Mouse (Mus musculus): Measurements from ENCODE around the gene Pdyn. TPM values are rescaled to one million over a fixed set of nuclear protein-coding genes. Genes with fewer than 3 reads are reported as not detected.

Pdyn gene
- polyA plus RNA-seq, 1 experiment from 2014 or later = 0.20 TPM

DNA sequence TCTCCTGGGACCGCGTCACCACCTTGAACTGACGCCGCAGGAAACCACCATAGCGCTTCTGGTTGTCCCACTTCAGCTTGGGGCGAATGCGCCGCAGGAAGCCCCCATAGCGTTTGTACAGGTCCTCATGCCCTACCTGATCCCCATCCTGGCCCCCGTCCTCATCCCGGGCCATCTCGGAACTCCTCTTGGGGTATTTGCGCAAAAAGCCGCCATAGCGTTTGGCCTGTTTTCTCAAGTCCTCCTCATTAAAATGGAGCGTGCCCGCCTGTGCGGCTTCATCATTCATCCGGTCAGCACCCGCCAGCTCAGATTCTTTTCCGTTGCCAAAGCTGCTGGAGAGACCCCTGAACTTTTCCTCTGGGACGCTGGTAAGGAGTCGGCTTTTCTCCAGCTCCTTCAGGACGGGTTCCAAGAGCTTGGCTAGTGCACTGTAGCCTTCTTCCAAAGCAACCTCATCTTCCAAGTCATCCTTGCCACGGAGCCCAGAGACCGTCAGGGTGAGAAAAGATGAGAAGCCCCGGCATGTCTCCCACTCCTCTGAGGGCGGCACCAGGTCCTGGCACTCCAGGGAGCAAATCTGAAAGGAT, 11.5 kb downstream of the Pdyn start:
- H3K4me3 ChIP-seq (replicated peaks) = no peak overlapping the region
- ATAC-seq (ENCODE audit: insufficient read depth) = no peak
- no peaks in the 10 kb centered on the region for H3K9me3 ChIP-seq (replicated peaks)
- H3K36me3 ChIP-seq (replicated peaks) = no peaks in the 10 kb centered on the region
- H3K27ac ChIP-seq (replicated peaks) = no peak overlapping the region
- no peaks in the 10 kb centered on the region for H3K4me1 ChIP-seq (replicated peaks)
- H3K9ac ChIP-seq = no peak overlapping the region
- H3K27me3 ChIP-seq = peaks cover 5% of the 10 kb centered on the region; the same call in 1 of the 2 replicates
- no peak overlapping the region for H3K4me2 ChIP-seq
- WGBS (ENCODE audit: insufficient replicate concordance) = 79% methylated on average over 28 of the region's 28 CpGs

DNA sequence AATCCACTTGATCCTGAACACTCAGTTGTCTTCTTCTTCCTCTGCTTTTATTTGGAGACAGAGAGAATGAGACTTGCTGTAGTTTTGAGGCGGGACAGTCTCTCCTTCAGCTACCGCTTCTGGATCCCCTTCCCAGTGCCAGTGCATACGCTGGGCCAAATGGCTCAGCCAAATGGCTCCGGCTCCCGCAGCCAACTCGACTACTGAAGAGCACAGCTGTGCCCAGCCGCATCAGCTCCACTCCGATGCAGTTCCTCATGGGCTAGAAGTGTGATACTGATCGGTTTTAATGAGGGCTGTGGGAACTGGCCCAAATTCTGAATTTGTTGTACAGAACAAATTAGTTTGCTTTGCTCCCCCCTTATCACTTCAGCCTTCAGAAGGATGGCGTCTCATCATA, 12.7 kb downstream of the Pdyn start:
- no peak overlapping the region for H3K4me3 ChIP-seq (replicated peaks)
- no peak for ATAC-seq (ENCODE audit: insufficient read depth)
- no peaks in the 10 kb centered on the region for H3K9me3 ChIP-seq (replicated peaks)
- no peaks in the 10 kb centered on the region for H3K36me3 ChIP-seq (replicated peaks)
- no peak overlapping the region for H3K27ac ChIP-seq (replicated peaks)
- no peak overlapping the region for H3K9ac ChIP-seq
- 61% methylated on average over 10 of the region's 10 CpGs for WGBS (ENCODE audit: insufficient replicate concordance)
- no peaks in the 10 kb centered on the region for H3K4me1 ChIP-seq (replicated peaks)
- peaks cover 5% of the 10 kb centered on the region; the same call in 1 of the 2 replicates for H3K27me3 ChIP-seq
- no peak overlapping the region for H3K4me2 ChIP-seq

GRCm38 (mm10) chr2:129684014-129684413, 15.6 kb downstream of the Pdyn start:
- Histone ChIP-seq H3K4me2 (no peak overlapping the region), H3K4me1 (replicated peaks) (no peaks in the 10 kb centered on the region), H3K27ac (replicated peaks) (no peak overlapping the region), H3K9me3 (replicated peaks) (no peaks in the 10 kb centered on the region), H3K9ac (no peak overlapping the region), H3K36me3 (replicated peaks) (no peaks in the 10 kb centered on the region), H3K27me3 (no peaks in the 10 kb centered on the region), H3K4me3 (replicated peaks) (no peak overlapping the region)
- 65% methylated on average over 4 of the region's 4 CpGs for WGBS (ENCODE audit: insufficient replicate concordance)
- ATAC-seq (ENCODE audit: insufficient read depth) = no peak

- Histone ChIP-seq H3K9me3 (replicated peaks) (no peaks in the 10 kb centered on the region), H3K4me2 (no peak overlapping the region), H3K9ac (no peak overlapping the region), H3K4me1 (replicated peaks) (no peaks in the 10 kb centered on the region), H3K36me3 (replicated peaks) (no peaks in the 10 kb centered on the region), H3K27me3 (peaks cover 6% of the 10 kb centered on the region; the same call in 1 of the 2 replicates), H3K27ac (replicated peaks) (no peak overlapping the region), H3K4me3 (replicated peaks) (no peak overlapping the region)
- WGBS (ENCODE audit: insufficient replicate concordance) = 57% methylated on average over 3 of the region's 3 CpGs
- ATAC-seq (ENCODE audit: insufficient read depth) = no peak
Measured at GRCm38 (mm10) chr2:129680236-129680635, 19.4 kb downstream of the Pdyn start.

DNA sequence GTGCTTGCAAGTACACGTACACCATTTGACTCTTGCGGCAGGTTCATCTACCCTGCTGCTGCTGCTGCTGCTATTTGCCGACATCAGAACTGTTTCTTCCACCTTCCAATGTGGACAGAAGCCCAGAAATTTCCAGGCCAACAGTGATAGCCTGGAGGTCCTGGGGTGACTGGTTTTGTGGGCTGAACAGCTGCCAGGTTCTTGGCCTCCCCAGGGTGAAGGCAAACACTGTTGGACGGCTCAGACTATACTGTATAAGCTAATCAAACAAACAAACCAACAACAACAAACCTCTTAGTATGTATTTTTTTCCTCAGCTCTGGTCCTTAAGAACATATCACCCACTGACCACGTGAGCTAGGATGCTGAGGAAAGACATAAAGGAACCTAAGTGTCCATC, 20.6 kb downstream of the Pdyn start:
- Histone ChIP-seq H3K4me2 (no peak overlapping the region), H3K9me3 (replicated peaks) (no peaks in the 10 kb centered on the region), H3K36me3 (replicated peaks) (no peaks in the 10 kb centered on the region), H3K27me3 (peaks cover 6% of the 10 kb centered on the region; the same call in 1 of the 2 replicates), H3K9ac (no peak overlapping the region), H3K27ac (replicated peaks) (no peak overlapping the region), H3K4me1 (replicated peaks) (no peaks in the 10 kb centered on the region), H3K4me3 (replicated peaks) (no peak overlapping the region)
- WGBS (ENCODE audit: insufficient replicate concordance) = 58% methylated on average over 5 of the region's 5 CpGs
- no peak for ATAC-seq (ENCODE audit: insufficient read depth)

GRCm38 (mm10) chr2:129677664-129678063, 22.0 kb downstream of the Pdyn start:
- Histone ChIP-seq H3K9ac (no peak overlapping the region), H3K27ac (replicated peaks) (no peak overlapping the region), H3K4me1 (replicated peaks) (no peaks in the 10 kb centered on the region), H3K4me2 (no peak overlapping the region), H3K36me3 (replicated peaks) (no peaks in the 10 kb centered on the region), H3K4me3 (replicated peaks) (no peak overlapping the region), H3K9me3 (replicated peaks) (no peaks in the 10 kb centered on the region), H3K27me3 (peaks cover 6% of the 10 kb centered on the region; the same call in 1 of the 2 replicates)
- no peak for ATAC-seq (ENCODE audit: insufficient read depth)
- 68% methylated on average over 2 of the region's 2 CpGs for WGBS (ENCODE audit: insufficient replicate concordance)

DNA sequence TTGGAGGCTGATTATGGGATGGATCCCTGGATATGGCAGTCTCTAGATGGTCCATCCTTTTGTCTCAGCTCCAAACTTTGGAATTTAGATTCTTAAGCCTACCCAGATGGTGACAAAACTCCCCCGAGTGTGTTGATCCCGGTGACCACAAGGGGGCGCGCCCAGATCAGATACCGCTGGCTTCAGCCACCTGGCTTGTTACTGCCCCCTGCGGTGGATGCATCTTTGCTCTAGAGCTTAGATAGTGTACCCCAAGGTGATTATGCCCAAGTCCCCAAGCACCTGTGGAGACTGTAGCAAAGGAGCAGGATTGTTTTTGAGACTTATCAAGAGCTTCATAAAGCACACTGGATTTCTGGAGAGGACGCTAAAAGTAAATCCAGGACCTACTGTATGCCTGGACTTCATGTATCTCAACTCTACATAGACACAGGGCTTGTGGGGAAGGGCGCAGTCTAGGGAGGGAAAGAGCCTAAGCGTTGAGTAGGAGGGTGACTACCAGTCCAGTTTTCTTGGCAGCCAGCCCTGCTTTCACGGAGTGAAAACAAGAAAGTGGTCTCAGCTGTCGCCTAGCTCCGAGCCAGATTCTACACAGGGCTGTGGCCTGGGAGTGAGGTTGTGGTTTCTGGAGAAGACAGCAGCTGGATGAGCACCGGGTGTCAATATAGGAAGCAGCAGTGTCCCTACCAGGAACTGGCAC, 24.6 kb downstream of the Pdyn start:
- H3K27me3 ChIP-seq = peaks cover 6% of the 10 kb centered on the region; the same call in 1 of the 2 replicates
- 23% methylated on average over 13 of the region's 13 CpGs for WGBS (ENCODE audit: insufficient replicate concordance)
- H3K4me1 ChIP-seq (replicated peaks) = no peaks in the 10 kb centered on the region
- no peaks in the 10 kb centered on the region for H3K36me3 ChIP-seq (replicated peaks)
- no peak overlapping the region for H3K4me2 ChIP-seq
- H3K9ac ChIP-seq = no peak overlapping the region
- no peak overlapping the region for H3K4me3 ChIP-seq (replicated peaks)
- no peaks in the 10 kb centered on the region for H3K9me3 ChIP-seq (replicated peaks)
- no peak for ATAC-seq (ENCODE audit: insufficient read depth)
- H3K27ac ChIP-seq (replicated peaks) = no peak overlapping the region

DNA sequence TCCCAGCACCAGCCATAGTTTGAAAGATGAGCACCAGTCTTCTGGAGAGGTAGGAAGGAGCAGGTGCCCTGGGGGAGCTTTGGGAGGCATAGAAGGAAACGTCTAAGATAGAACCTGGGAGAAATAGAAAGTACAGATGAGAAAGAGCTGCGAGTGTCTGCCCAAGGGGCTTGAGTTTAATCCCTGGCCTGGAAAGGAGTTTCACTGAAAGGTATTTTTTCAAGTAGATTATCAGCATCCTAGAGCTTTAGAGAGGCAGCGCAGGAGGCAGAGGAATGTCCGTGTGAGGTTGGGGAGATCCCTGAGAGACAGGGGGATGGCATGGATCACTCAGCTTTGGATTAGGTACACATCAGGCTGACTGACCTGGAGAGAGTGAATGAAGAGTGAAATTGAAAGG, 27.7 kb downstream of the Pdyn start:
- 51% methylated on average over 4 of the region's 4 CpGs for WGBS (ENCODE audit: insufficient replicate concordance)
- H3K9me3 ChIP-seq (replicated peaks) = no peaks in the 10 kb centered on the region
- H3K9ac ChIP-seq = no peak overlapping the region
- no peak for ATAC-seq (ENCODE audit: insufficient read depth)
- H3K27me3 ChIP-seq = 0 out of 2 replicates have a peak, but pooled peaks cover 3% of the 10 kb centered on the region
- no peak overlapping the region for H3K4me2 ChIP-seq
- H3K27ac ChIP-seq (replicated peaks) = no peak overlapping the region
- H3K36me3 ChIP-seq (replicated peaks) = no peaks in the 10 kb centered on the region
- no peak overlapping the region for H3K4me3 ChIP-seq (replicated peaks)
- H3K4me1 ChIP-seq (replicated peaks) = no peaks in the 10 kb centered on the region

GRCm38 (mm10) chr2:129662484-129662883, 37.2 kb downstream of the Pdyn start:
- no peak for ATAC-seq (ENCODE audit: insufficient read depth)
- H3K4me1 ChIP-seq (replicated peaks) = no peaks in the 10 kb centered on the region
- no peak overlapping the region for H3K4me2 ChIP-seq
- no peaks in the 10 kb centered on the region for H3K36me3 ChIP-seq (replicated peaks)
- no peaks in the 10 kb centered on the region for H3K9me3 ChIP-seq (replicated peaks)
- no peak overlapping the region for H3K9ac ChIP-seq
- no peak overlapping the region for H3K4me3 ChIP-seq (replicated peaks)
- WGBS (ENCODE audit: insufficient replicate concordance) = 53% methylated on average over 4 of the region's 4 CpGs
- no peaks in the 10 kb centered on the region for H3K27me3 ChIP-seq
- H3K27ac ChIP-seq (replicated peaks) = no peak overlapping the region

DNA sequence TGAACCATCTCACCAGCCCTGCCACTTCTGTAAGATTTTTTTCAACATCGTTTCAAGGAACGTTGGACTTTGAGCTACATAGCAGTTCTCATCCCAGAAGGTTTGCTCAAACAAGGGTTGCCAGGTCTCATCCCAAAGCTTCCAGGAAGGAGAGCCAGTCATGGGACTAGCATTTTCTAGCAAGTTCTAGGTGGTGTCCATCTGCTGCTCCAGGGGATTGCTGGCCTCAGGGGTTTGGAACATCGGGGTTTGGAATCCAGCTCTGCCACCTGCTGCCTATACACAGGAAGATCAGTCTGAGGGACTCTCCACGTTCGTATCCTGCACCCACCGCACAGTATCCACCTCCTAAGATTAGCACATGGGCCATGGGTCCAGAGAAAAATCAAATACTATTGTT, 39.6 kb downstream of the Pdyn start:
- H3K9me3 ChIP-seq (replicated peaks) = no peaks in the 10 kb centered on the region
- H3K4me2 ChIP-seq = no peak overlapping the region
- 59% methylated on average over 6 of the region's 6 CpGs for WGBS (ENCODE audit: insufficient replicate concordance)
- H3K27me3 ChIP-seq = no peaks in the 10 kb centered on the region
- H3K36me3 ChIP-seq (replicated peaks) = no peaks in the 10 kb centered on the region
- H3K4me3 ChIP-seq (replicated peaks) = no peak overlapping the region
- no peak for ATAC-seq (ENCODE audit: insufficient read depth)
- H3K27ac ChIP-seq (replicated peaks) = no peak overlapping the region
- no peaks in the 10 kb centered on the region for H3K4me1 ChIP-seq (replicated peaks)
- H3K9ac ChIP-seq = no peak overlapping the region

DNA sequence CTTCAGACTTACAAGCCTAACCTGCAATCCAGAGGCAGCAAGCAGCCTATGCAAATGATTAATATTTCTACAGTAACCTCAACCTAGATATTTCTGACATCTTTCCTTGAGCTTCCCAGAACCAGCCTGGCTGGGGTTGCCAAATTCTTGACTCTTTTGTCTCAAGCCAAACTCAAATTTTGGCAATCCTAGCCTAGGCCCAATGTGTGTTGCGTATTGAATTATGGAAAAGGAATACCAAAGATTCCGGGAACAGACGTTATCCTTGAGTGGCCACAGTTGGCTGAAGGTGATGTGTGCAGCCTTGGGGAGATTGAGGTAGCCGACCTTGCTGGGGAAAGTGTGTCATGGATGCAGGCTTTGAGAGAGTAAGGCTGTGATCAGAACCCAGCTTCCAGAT, 40.8 kb downstream of the Pdyn start:
- ATAC-seq (ENCODE audit: insufficient read depth) = no peak
- Histone ChIP-seq H3K27ac (replicated peaks) (no peak overlapping the region), H3K36me3 (replicated peaks) (no peaks in the 10 kb centered on the region), H3K9ac (no peak overlapping the region), H3K4me1 (replicated peaks) (no peaks in the 10 kb centered on the region), H3K4me3 (replicated peaks) (no peak overlapping the region), H3K27me3 (no peaks in the 10 kb centered on the region), H3K9me3 (replicated peaks) (no peaks in the 10 kb centered on the region), H3K4me2 (no peak overlapping the region)
- whole genome bisulfite sequencing (ENCODE audit: insufficient replicate concordance) = 69% methylated on average over 4 of the region's 4 CpGs
